In genomic region chr9:21792644-21793043, GRCm38 (mm10) we compare ENCODE assay signal across 10 mouse cellular contexts. TPM values are rescaled to one million over a fixed set of nuclear protein-coding genes. Genes with fewer than 3 reads are reported as not detected.
DNase-seq lines count a peak whose midpoint lies in the region; ATAC-seq and TF ChIP-seq lines count a peak whose summit lies in the region.
"Had no signal": no experiment of that assay in that cellular context is flagged by ENCODE, and none has a peak within 500 bp of the region (broad histone marks: within the 10 kb centered on the region; RNA-seq: fewer than 3 reads in every experiment).

No protein-coding gene starts in this region.

- H3K27me3 ChIP-seq in intestine, postnatal 0 days (replicated peaks; ENCODE audit: control insufficient read depth, insufficient read depth, low read length) = no peaks in the 10 kb centered on the region
- 0 out of 2 replicates have a peak, but pooled peaks cover 1% of the 10 kb centered on the region for H3K27me3 ChIP-seq in neural tube, embryonic 13.5 days

- H3K9me3 ChIP-seq in intestine, postnatal 0 days (ENCODE audit: control insufficient read depth) = no peaks in the 10 kb centered on the region
- H3K9me3 ChIP-seq in neural tube, embryonic 13.5 days = no peaks in the 10 kb centered on the region

- no peak overlapping the region for H3K9ac ChIP-seq in intestine, postnatal 0 days (ENCODE audit: low read depth, low read length)
- no peak overlapping the region for H3K9ac ChIP-seq in neural tube, embryonic 13.5 days

- H3K36me3 ChIP-seq in intestine, postnatal 0 days (ENCODE audit: control insufficient read depth, insufficient read depth) = peaks cover 37% of the 10 kb centered on the region
- H3K36me3 ChIP-seq in neural tube, embryonic 13.5 days = peaks cover 14% of the 10 kb centered on the region; the same call in 1 of the 2 replicates

- ATAC-seq in intestine, postnatal 0 days = no peak
- peak; percentile 74 for ATAC-seq in neural tube, embryonic 13.5 days (ENCODE audit: low read depth)
- ATAC-seq in erythroid progenitor cell, adult 5-6 weeks (replicated peaks; ENCODE audit: low FRiP score, poor library complexity, severe bottlenecking) = no peak

- peak; percentile 67 for DNase-seq in adrenal gland, adult 2 months
- no peak for DNase-seq in adrenal gland, postnatal 4 days (ENCODE audit: low spot score in 2 of 2)
- peak; percentile 81 for DNase-seq in brain, adult 2 months (ENCODE audit: low read depth, low spot score)
- peak; percentile 46 to 67 for DNase-seq in gastrocnemius, adult 8-10 months (ENCODE audit: low spot score in 2 of 2)
- DNase-seq in left cerebral cortex, postnatal 4 days = peak; percentile 87

- WGBS in intestine, postnatal 0 days = 45% methylated on average over 8 of the region's 8 CpGs
- WGBS in neural tube, embryonic 13.5 days = 39% methylated on average over 8 of the region's 8 CpGs

- TF ChIP-seq CTCF in intestine, postnatal 0 days (IDR thresholded peaks at IDR 0.05; ENCODE audit: low read depth) = no peak

- intact Hi-C loops in left cerebral cortex, postnatal 4 days (cut with DNase I) = no loop called here

- no peaks in the 10 kb centered on the region for H3K4me1 ChIP-seq in intestine, postnatal 0 days (replicated peaks; ENCODE audit: control insufficient read depth, insufficient read depth, low read length)
- H3K4me1 ChIP-seq in neural tube, embryonic 13.5 days (replicated peaks) = peaks cover 47% of the 10 kb centered on the region

- H3K4me3 ChIP-seq in intestine, postnatal 0 days (ENCODE audit: low read depth, low read length) = no peak overlapping the region
- H3K4me3 ChIP-seq in neural tube, embryonic 13.5 days = no peak overlapping the region
- H3K4me3 ChIP-seq: erythroblast, embryonic 14.5 days had no signal

- H3K27ac ChIP-seq in intestine, postnatal 0 days (ENCODE audit: low read depth, low read length) = no peak overlapping the region
- peak overlapping the region; percentile 49 for H3K27ac ChIP-seq in neural tube, embryonic 13.5 days (replicated peaks)

- peak overlapping the region; percentile 21; the same call in 1 of the 2 replicates for H3K4me2 ChIP-seq in intestine, postnatal 0 days (replicated peaks; ENCODE audit: low read depth)
- peak overlapping the region; percentile 17 for H3K4me2 ChIP-seq in neural tube, embryonic 13.5 days

RNA-seq across cellular contexts. Expression of gene Kank2, which starts 5.9 kb away (rescaled TPM):
- 10 to 100 TPM; 28.4 to 56.2 TPM for total RNA-seq in adrenal gland, adult 2 months (2021)
- polyA plus RNA-seq in adrenal gland, adult 2 months (2012; rRNA removed) = 67.8 and 76.1 TPM in 2 replicates
- 10 to 100 TPM; 52.5 to 57.4 TPM for total RNA-seq in adrenal gland, postnatal 4 days (2021)
- total RNA-seq in gastrocnemius, adult 8-10 months (2022) = 10 to 100 TPM; 13.0 to 15.2 (median 14.2) TPM
- polyA plus RNA-seq in intestine, postnatal 0 days (2015; fragmentation: Nextera tagmentation; extraction: Ambion mirVana) = 6.4 TPM in 2 replicates
- total RNA-seq in left cerebral cortex, postnatal 4 days (2021) = 1 to 10 TPM; 8.7 to 9.7 TPM
- 5.3 and 5.9 TPM in 2 replicates for polyA plus RNA-seq in neural tube, embryonic 13.5 days (2015; fragmentation: Nextera tagmentation; extraction: Ambion mirVana)
- total RNA-seq in erythroid progenitor cell, adult 5-6 weeks (2015; ENCODE audit: low replicate concordance) = not detected in 2 replicates
- total RNA-seq in erythroid progenitor cell, adult 5-6 weeks (2017; ENCODE audit: low replicate concordance) = 0.51 TPM in 1 of 2 replicates, not detected in the other

RNA-seq across cellular contexts. Expression of gene Spc24, which starts 32.5 kb away (rescaled TPM):
- 1 to 10 TPM; 1.9 to 3.7 TPM for total RNA-seq in adrenal gland, adult 2 months (2021)
- polyA plus RNA-seq in adrenal gland, adult 2 months (2012; rRNA removed) = 1.4 and 1.5 TPM in 2 replicates
- 10 to 100 TPM; 19.6 to 22.8 TPM for total RNA-seq in adrenal gland, postnatal 4 days (2021)
- 1 to 10 TPM; 1.5 to 3.3 (median 1.7) TPM for total RNA-seq in gastrocnemius, adult 8-10 months (2022)
- polyA plus RNA-seq in intestine, postnatal 0 days (2015; fragmentation: Nextera tagmentation; extraction: Ambion mirVana) = 23.5 and 32.4 TPM in 2 replicates
- 1 to 10 TPM; 4.9 to 5.9 TPM for total RNA-seq in left cerebral cortex, postnatal 4 days (2021)
- polyA plus RNA-seq in neural tube, embryonic 13.5 days (2015; fragmentation: Nextera tagmentation; extraction: Ambion mirVana) = 17.5 and 21.0 TPM in 2 replicates
- total RNA-seq in erythroid progenitor cell, adult 5-6 weeks (2015; ENCODE audit: low replicate concordance) = 40.7 and 50.7 TPM in 2 replicates
- 68.7 and 98.2 TPM in 2 replicates for total RNA-seq in erythroid progenitor cell, adult 5-6 weeks (2017; ENCODE audit: low replicate concordance)

RNA-seq across cellular contexts. Expression of gene Angptl8, which starts 42.7 kb away (rescaled TPM):
- total RNA-seq in adrenal gland, adult 2 months (2021) = 1 to 10 TPM; 8.1 to 8.7 TPM
- 26.5 and 55.8 TPM in 2 replicates for polyA plus RNA-seq in adrenal gland, adult 2 months (2012; rRNA removed)
- total RNA-seq in adrenal gland, postnatal 4 days (2021) = 1 to 10 TPM; 1.3 to 7.3 TPM
- not detected for total RNA-seq in gastrocnemius, adult 8-10 months (2022)
- polyA plus RNA-seq in intestine, postnatal 0 days (2015; fragmentation: Nextera tagmentation; extraction: Ambion mirVana) = 15.9 and 21.1 TPM in 2 replicates
- total RNA-seq in left cerebral cortex, postnatal 4 days (2021) = not detected
- polyA plus RNA-seq in neural tube, embryonic 13.5 days (2015; fragmentation: Nextera tagmentation; extraction: Ambion mirVana) = 0.46 and 0.72 TPM in 2 replicates
- total RNA-seq in erythroid progenitor cell, adult 5-6 weeks (2015; ENCODE audit: low replicate concordance) = not detected in 2 replicates
- not detected in 2 replicates for total RNA-seq in erythroid progenitor cell, adult 5-6 weeks (2017; ENCODE audit: low replicate concordance)
- total RNA-seq: neutrophil, adult 5-6 weeks had no signal

RNA-seq across cellular contexts. Expression of gene Dock6, which starts 59.8 kb away (rescaled TPM):
- total RNA-seq in adrenal gland, adult 2 months (2021) = 10 to 100 TPM; 32.9 to 37.0 TPM
- polyA plus RNA-seq in adrenal gland, adult 2 months (2012; rRNA removed) = 76.6 and 91.2 TPM in 2 replicates
- 10 to 100 TPM; 74.7 to 79.1 TPM for total RNA-seq in adrenal gland, postnatal 4 days (2021)
- 1 to 10 TPM; 4.7 to 8.3 (median 5.2) TPM for total RNA-seq in gastrocnemius, adult 8-10 months (2022)
- 15.5 and 18.4 TPM in 2 replicates for polyA plus RNA-seq in intestine, postnatal 0 days (2015; fragmentation: Nextera tagmentation; extraction: Ambion mirVana)
- total RNA-seq in left cerebral cortex, postnatal 4 days (2021) = 10 to 100 TPM; 28.9 to 29.2 TPM
- 21.3 and 22.8 TPM in 2 replicates for polyA plus RNA-seq in neural tube, embryonic 13.5 days (2015; fragmentation: Nextera tagmentation; extraction: Ambion mirVana)
- 2.9 TPM in 1 of 2 replicates, not detected in the other for total RNA-seq in erythroid progenitor cell, adult 5-6 weeks (2015; ENCODE audit: low replicate concordance)
- total RNA-seq in erythroid progenitor cell, adult 5-6 weeks (2017; ENCODE audit: low replicate concordance) = 0.26 TPM in 1 of 2 replicates, not detected in the other

Comparison
In these comparisons a context has a peak if more than half of its experiments do, and no peak if none do; other contexts are left out.
1. DNase-seq: peak in adrenal gland, adult 2 months (single experiment), brain, adult 2 months (single experiment), gastrocnemius, adult 8-10 months (2 of 2) and left cerebral cortex, postnatal 4 days (single experiment); none in adrenal gland, postnatal 4 days (0 of 2).
2. RNA of gene Kank2, which starts 5.9 kb away (total RNA-seq): 52.5 to 57.4 TPM in adrenal gland, postnatal 4 days, 28.4 to 56.2 TPM in adrenal gland, adult 2 months, 13.0 to 15.2 TPM in gastrocnemius, adult 8-10 months and 8.7 to 9.7 TPM in left cerebral cortex, postnatal 4 days; 0.51 TPM in erythroid progenitor cell, adult 5-6 weeks; every median in the first group is over 4 times any median in the second.